Mouse (Mus musculus) embryonic facial prominence, embryonic 12.5 days (tissue): Measurements from ENCODE around the gene Fuom. TPM values are rescaled to one million over a fixed set of nuclear protein-coding genes. Genes with fewer than 3 reads are reported as not detected.

Source experiments
- ATAC-seq: fragments of 200-750 bp; cut with Nextera tagmentation; 2 replicates; pipeline ENCODE4 v1.8.0; 2017; ENCODE audit not compliant: insufficient number of reproducible peaks, insufficient read depth, low FRiP score, low TSS enrichment
- H3K27ac ChIP-seq: fragments of 300-500 bp; sonication (generic); 2 replicates; pipeline ENCODE4 v1.5.1; 2016; ENCODE audit warnings: mild to moderate bottlenecking
- H3K27me3 ChIP-seq: fragments of 300-500 bp; sonication (generic); 2 replicates; pipeline ENCODE4 v1.6.1; 2016; ENCODE audit warnings: mild to moderate bottlenecking, moderate library complexity
- H3K36me3 ChIP-seq: fragments of 300-500 bp; sonication (generic); 2 replicates; pipeline ENCODE4 v1.6.1; 2016; ENCODE audit warnings: mild to moderate bottlenecking
- H3K4me1 ChIP-seq: fragments of 300-500 bp; sonication (generic); 2 replicates; pipeline ENCODE4 v1.6.1; 2016
- H3K4me2 ChIP-seq: fragments of 300-500 bp; sonication (generic); replicated peaks from 2 replicates; pipeline ENCODE4 v1.6.1; 2016; ENCODE audit warnings: mild to moderate bottlenecking, moderate library complexity
- H3K4me3 ChIP-seq: fragments of 300-500 bp; sonication (generic); 2 replicates; pipeline ENCODE4 v1.5.1; 2016; ENCODE audit warnings: mild to moderate bottlenecking
- H3K9ac ChIP-seq: fragments of 300-500 bp; sonication (generic); 2 replicates; pipeline ENCODE4 v1.6.1; 2016; ENCODE audit warnings: mild to moderate bottlenecking, moderate library complexity
- H3K9me3 ChIP-seq: fragments of 300-500 bp; sonication (generic); 2 replicates; pipeline ENCODE4 v1.6.1; 2016; ENCODE audit warnings: mild to moderate bottlenecking, moderate library complexity
- WGBS: fragments of 180-500 bp; shearing (Covaris S2); methylation state at CpG from one replicate; pipeline ENCODE4 v1.1.7; 2016; 5-methylcytosine and 5-hydroxymethylcytosine counted together
- polyA plus RNA-seq: library from polyadenylated mRNA; unstranded; fragments of >200 nt; fragmentation: Nextera tagmentation; extraction: Ambion mirVana; gene quantifications from 2 replicates; pipeline ENCODE4 v1.2.1, GENCODE M21; 2016

The Fuom gene
- polyA plus RNA-seq, 1 experiment from 2014 or later = 22.0 TPM

GRCm38 (mm10) chr7:140047811-140048311 lies 54.4 kb downstream of the Fuom start:
- no peaks in the 10 kb centered on the region for H3K36me3 ChIP-seq
- peak overlapping the region; percentile 34 for H3K4me3 ChIP-seq
- H3K4me2 ChIP-seq = peak overlapping the region; percentile 53
- H3K4me1 ChIP-seq = peaks cover 17% of the 10 kb centered on the region
- H3K27ac ChIP-seq = no peak overlapping the region
- H3K27me3 ChIP-seq = peaks cover 83% of the 10 kb centered on the region
- H3K9ac ChIP-seq = peak overlapping the region; percentile 16; the same call in 1 of the 2 replicates
- no peaks in the 10 kb centered on the region for H3K9me3 ChIP-seq
- no peak for ATAC-seq
- 1% methylated on average over 33 of the region's 33 CpGs for WGBS

Other genes with a start within 250 kb of the Fuom start
- gene Kndc1, start 207.7 kb downstream of the Fuom start, polyA plus RNA-seq = 0.15 and 0.28 TPM in 2 replicates
- 0.22 TPM in 1 of 2 replicates, not detected in the other for gene Utf1, start 158.7 kb downstream of the Fuom start, polyA plus RNA-seq
- 0.14 and 0.92 TPM in 2 replicates for gene 6430531B16Rik, start 123.7 kb downstream of the Fuom start, polyA plus RNA-seq
- gene Adam8, start 109.9 kb downstream of the Fuom start, polyA plus RNA-seq = 2.3 and 2.8 TPM in 2 replicates
- gene Zfp511, start 66.0 kb downstream of the Fuom start, polyA plus RNA-seq = 37.9 and 39.6 TPM in 2 replicates
- gene Tubgcp2, start 65.8 kb downstream of the Fuom start, polyA plus RNA-seq = 73.8 and 82.9 TPM in 2 replicates
- 0.47 and 0.59 TPM in 2 replicates for gene Msx3, start 53.4 kb downstream of the Fuom start, polyA plus RNA-seq
- gene Caly, start 19.9 kb downstream of the Fuom start, polyA plus RNA-seq = 2.6 and 2.7 TPM in 2 replicates
- gene Prap1, start 9.0 kb downstream of the Fuom start, polyA plus RNA-seq = not detected in 2 replicates
- 19.1 and 20.8 TPM in 2 replicates for gene Paox, start 13.4 kb upstream of the Fuom start, polyA plus RNA-seq
- 172 and 173 TPM in 2 replicates for gene Echs1, start 14.0 kb upstream of the Fuom start, polyA plus RNA-seq
- 26.1 and 30.5 TPM in 2 replicates for gene Mtg1, start 35.1 kb upstream of the Fuom start, polyA plus RNA-seq
- 1.2 TPM in 2 replicates for gene Sprn, start 52.4 kb upstream of the Fuom start, polyA plus RNA-seq
- not detected in 2 replicates for gene Olfr522, start 62.3 kb upstream of the Fuom start, polyA plus RNA-seq
- gene Olfr523, start 70.8 kb upstream of the Fuom start, polyA plus RNA-seq = not detected in 2 replicates
- not detected in 2 replicates for gene Olfr524, start 103.5 kb upstream of the Fuom start, polyA plus RNA-seq
- gene Cd163l1, start 115.8 kb upstream of the Fuom start, polyA plus RNA-seq = not detected in 2 replicates
- gene 5830411N06Rik, start 144.8 kb upstream of the Fuom start, polyA plus RNA-seq = not detected in 2 replicates
- gene Olfr525, start 218.4 kb upstream of the Fuom start, polyA plus RNA-seq = not detected in 2 replicates
- not detected in 2 replicates for gene Olfr527, start 231.6 kb upstream of the Fuom start, polyA plus RNA-seq